ENCODE assay signal across 9 mouse cellular contexts in genomic region chr4:62230769-62231168, GRCm38 (mm10). TPM values are rescaled to one million over a fixed set of nuclear protein-coding genes. Genes with fewer than 3 reads are reported as not detected.
DNase-seq lines count a peak whose midpoint lies in the region; ATAC-seq and TF ChIP-seq lines count a peak whose summit lies in the region.
"Had no signal": no experiment of that assay in that cellular context is flagged by ENCODE, and none has a peak within 500 bp of the region (broad histone marks: within the 10 kb centered on the region; RNA-seq: fewer than 3 reads in every experiment).

TSS of gene Zfp37 (minus strand) at chr4:62231047.

- no peaks in the 10 kb centered on the region for H3K27me3 ChIP-seq in lung, embryonic 14.5 days (ENCODE audit: insufficient read depth, low read length)
- no peaks in the 10 kb centered on the region for H3K27me3 ChIP-seq in hindbrain, embryonic 14.5 days (ENCODE audit: control insufficient read depth, insufficient read depth, low read length)
- H3K27me3 ChIP-seq in midbrain, embryonic 16.5 days (ENCODE audit: control insufficient read depth, insufficient read depth, low read depth, low read length), result no peaks in the 10 kb centered on the region
- H3K27me3 ChIP-seq: megakaryocyte, embryonic 14.5 days had no signal

- no peak for ATAC-seq in lung, embryonic 14.5 days (ENCODE audit: insufficient read depth)
- ATAC-seq in hindbrain, embryonic 14.5 days (ENCODE audit: low FRiP score), result no peak
- ATAC-seq in midbrain, embryonic 16.5 days, result no peak

- peak; percentile 48; the same call in 1 of the 2 replicates for TF ChIP-seq CTCF in lung, embryonic 14.5 days (IDR thresholded peaks at IDR 0.05; ENCODE audit: low read depth)

- H3K36me3 ChIP-seq in lung, embryonic 14.5 days (ENCODE audit: insufficient read depth), result no peaks in the 10 kb centered on the region
- no peaks in the 10 kb centered on the region for H3K36me3 ChIP-seq in hindbrain, embryonic 14.5 days (replicated peaks; ENCODE audit: control insufficient read depth, insufficient read depth)
- no peaks in the 10 kb centered on the region for H3K36me3 ChIP-seq in midbrain, embryonic 16.5 days (ENCODE audit: control insufficient read depth, insufficient read depth, low read length)

- H3K9ac ChIP-seq in lung, embryonic 14.5 days, result no peak within 1 kb of the TSS
- no peak within 1 kb of the TSS for H3K9ac ChIP-seq in hindbrain, embryonic 14.5 days
- H3K9ac ChIP-seq in midbrain, embryonic 16.5 days (ENCODE audit: low read depth, low read length), result no peak within 1 kb of the TSS

- peak; percentile 6 for DNase-seq in adrenal gland, adult 2 months
- DNase-seq in adrenal gland, adult 8-10 months, result no peak
- peak; percentile 24 for DNase-seq in lung, embryonic 14.5 days
- DNase-seq in lung, postnatal 4 days, result no peak
- peak; percentile 14 for DNase-seq in hindbrain, embryonic 14.5 days (ENCODE audit: low spot score)
- no peak for DNase-seq in heart, adult 18-20 months
- no peak for DNase-seq in thymus, postnatal 25 days

- H3K4me3 ChIP-seq in lung, embryonic 14.5 days (ENCODE audit: low read depth, low read length), result no peak within 1 kb of the TSS
- H3K4me3 ChIP-seq in hindbrain, embryonic 14.5 days (replicated peaks; ENCODE audit: low read length), result no peak within 1 kb of the TSS
- no peak within 1 kb of the TSS for H3K4me3 ChIP-seq in midbrain, embryonic 16.5 days (ENCODE audit: low read depth, low read length)
- H3K4me3 ChIP-seq: megakaryocyte, embryonic 14.5 days had no signal

- no peaks in the 10 kb centered on the region for H3K4me1 ChIP-seq in lung, embryonic 14.5 days (ENCODE audit: insufficient read depth)
- H3K4me1 ChIP-seq in hindbrain, embryonic 14.5 days (replicated peaks; ENCODE audit: control insufficient read depth, insufficient read depth, low read length), result no peaks in the 10 kb centered on the region
- no peaks in the 10 kb centered on the region for H3K4me1 ChIP-seq in midbrain, embryonic 16.5 days (ENCODE audit: control insufficient read depth, insufficient read depth, low read length)
- H3K4me1 ChIP-seq: megakaryocyte, embryonic 14.5 days had no signal

- H3K9me3 ChIP-seq in lung, embryonic 14.5 days (ENCODE audit: low read depth, low read length), result no peaks in the 10 kb centered on the region
- H3K9me3 ChIP-seq in hindbrain, embryonic 14.5 days (ENCODE audit: control insufficient read depth, low read length), result no peaks in the 10 kb centered on the region
- no peaks in the 10 kb centered on the region for H3K9me3 ChIP-seq in midbrain, embryonic 16.5 days (replicated peaks; ENCODE audit: control insufficient read depth, low read length, poor library complexity, severe bottlenecking)

- H3K4me2 ChIP-seq in lung, embryonic 14.5 days, result no peak within 1 kb of the TSS
- H3K4me2 ChIP-seq in hindbrain, embryonic 14.5 days (replicated peaks), result no peak within 1 kb of the TSS
- H3K4me2 ChIP-seq in midbrain, embryonic 16.5 days (ENCODE audit: low read length), result no peak within 1 kb of the TSS

- H3K27ac ChIP-seq in lung, embryonic 14.5 days (ENCODE audit: low read depth), result no peak within 1 kb of the TSS
- no peak within 1 kb of the TSS for H3K27ac ChIP-seq in hindbrain, embryonic 14.5 days
- H3K27ac ChIP-seq in midbrain, embryonic 16.5 days (ENCODE audit: low read length), result no peak within 1 kb of the TSS

- 68% methylated on average over 13 of the region's 13 CpGs for WGBS in lung, embryonic 14.5 days
- 74% methylated on average over 13 of the region's 13 CpGs for WGBS in hindbrain, embryonic 14.5 days
- WGBS in midbrain, embryonic 16.5 days, result 76% methylated on average over 13 of the region's 13 CpGs

RNA-seq across cellular contexts. Expression of gene Zfp37, which starts in this region (rescaled TPM):
- 1 to 10 TPM; 5.3 to 7.3 TPM for total RNA-seq in adrenal gland, adult 2 months (2021)
- 0.06 and 0.10 TPM in 2 replicates for polyA plus RNA-seq in adrenal gland, adult 2 months (2012; rRNA removed)
- total RNA-seq in adrenal gland, adult 8-10 months (2022), result 10 to 100 TPM in 2 of 4 experiments, 1 to 10 TPM in 2; 7.0 to 10.9 (median 9.2) TPM
- polyA plus RNA-seq in lung, embryonic 14.5 days (2014; fragmentation: Nextera tagmentation; extraction: Ambion mirVana), result 12.7 and 13.3 TPM in 2 replicates
- 32.7 and 33.3 TPM in 2 replicates for polyA plus RNA-seq in hindbrain, embryonic 14.5 days (2014; fragmentation: Nextera tagmentation; extraction: Ambion mirVana)
- polyA plus RNA-seq in midbrain, embryonic 16.5 days (2015; fragmentation: Nextera tagmentation; extraction: Ambion mirVana), result 35.9 and 37.2 TPM in 2 replicates
- 1 to 10 TPM; 1.9 TPM for total RNA-seq in heart, adult 18-20 months (2021)

Comparison
In these comparisons a context has a peak if more than half of its experiments do, and no peak if none do; other contexts are left out.
1. RNA of gene Zfp37 (polyA plus RNA-seq): 35.9 to 37.2 TPM in midbrain, embryonic 16.5 days, 32.7 to 33.3 TPM in hindbrain, embryonic 14.5 days and 12.7 to 13.3 TPM in lung, embryonic 14.5 days; 0.06 to 0.10 TPM in adrenal gland, adult 2 months; every median in the first group is over 10 times any median in the second.
2. DNase-seq: peak in adrenal gland, adult 2 months (single experiment), lung, embryonic 14.5 days (single experiment) and hindbrain, embryonic 14.5 days (single experiment); none in adrenal gland, adult 8-10 months (single experiment), lung, postnatal 4 days (0 of 2), heart, adult 18-20 months (0 of 2) and thymus, postnatal 25 days (single experiment).